Mouse (Mus musculus) cortical plate, adult 2 months (tissue): Measurements from ENCODE around the gene Bmpr1b.

Experiments used
- CTCF ChIP-seq: fragments of 200-500 bp; IDR thresholded peaks from 2 replicates; pipeline ENCODE4 v1.5.1; 2011; ENCODE audit warnings: mild to moderate bottlenecking, control low read depth, low read length; ENCODE audit not compliant: insufficient read depth; ENCODE audit errors: extremely low read depth
- POLR2A ChIP-seq: fragments of 200-500 bp; IDR thresholded peaks from 2 replicates; pipeline ENCODE4 v1.6.1; 2011; ENCODE audit warnings: mild to moderate bottlenecking, low read length, control low read depth; ENCODE audit not compliant: insufficient read depth; ENCODE audit errors: extremely low read depth

DNA sequence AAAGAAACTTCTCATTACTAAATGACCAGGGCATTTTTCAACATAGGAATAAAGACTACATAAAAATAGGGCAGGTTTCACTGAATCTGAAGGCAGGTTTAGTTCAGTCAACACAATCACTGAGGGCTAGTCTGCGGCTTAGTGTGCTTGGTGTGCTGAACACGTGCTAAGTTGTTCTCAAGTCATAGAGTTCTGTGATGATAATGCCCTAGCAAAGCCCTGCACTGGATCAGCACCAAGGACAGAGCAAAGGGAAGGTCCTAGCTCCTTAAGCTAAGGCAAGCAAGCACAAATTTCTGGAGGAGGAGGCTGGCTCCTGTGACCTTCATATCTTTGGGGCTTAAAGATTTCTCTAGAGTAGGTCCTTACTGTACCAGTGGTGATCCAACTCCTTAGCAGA lies 357.9 kb downstream of the Bmpr1b start:
- TF ChIP-seq CTCF (no peak), POLR2A (no peak)
